Mouse (Mus musculus) CH12.LX (cell line): Measurements from ENCODE around the gene Ank2. TPM values are rescaled to one million over a fixed set of nuclear protein-coding genes. Genes with fewer than 3 reads are reported as not detected.

Experiments
- DNase-seq: peaks from one replicate; pipeline ENCODE4 v3.0.0-alpha.2; 2013; ENCODE audit errors: extremely low read depth
- H3K27ac ChIP-seq: 2 replicates; pipeline ENCODE4 v1.5.1; 2012; ENCODE audit warnings: low read depth, mild to moderate bottlenecking, control low read depth, moderate library complexity; ENCODE audit not compliant: insufficient read depth
- H3K27me3 ChIP-seq: replicated peaks from 2 replicates; pipeline ENCODE3; 2012; ENCODE audit warnings: inconsistent platforms
- H3K36me3 ChIP-seq, 2 experiments: replicated peaks in 1 of 2; 2 replicates each; pipeline versions ENCODE3 to v1.6.1; 2012; ENCODE audit warnings: inconsistent platforms in 1 of 2, low read length in 1 of 2, mild to moderate bottlenecking in 1 of 2, mixed read lengths in 1 of 2, moderate library complexity in 1 of 2; ENCODE audit not compliant: control insufficient read depth in 1 of 2, insufficient read depth in 1 of 2
- H3K4me1 ChIP-seq, 2 experiments: 2 replicates each; pipeline ENCODE4 v1.6.1; 2012; ENCODE audit warnings: inconsistent platforms in 1 of 2, moderate library complexity in 1 of 2; ENCODE audit not compliant: insufficient read depth in 2 of 2, control insufficient read depth in 1 of 2
- H3K4me2 ChIP-seq: 2 replicates; pipeline ENCODE4 v1.6.1; 2012; ENCODE audit warnings: low read depth, mild to moderate bottlenecking, control low read depth; ENCODE audit not compliant: poor library complexity, insufficient read depth, severe bottlenecking
- H3K4me3 ChIP-seq, 3 experiments: fragments of 150-350 bp in 1 of 3; sonication (generic) in 1 of 3; replicated peaks in 1 of 3; 2 replicates each; pipeline versions ENCODE3 to v1.5.1; 2011 to 2012; ENCODE audit warnings: low read depth in 2 of 3, low read length in 2 of 3, mild to moderate bottlenecking in 2 of 3, moderate library complexity in 2 of 3, control low read depth in 1 of 3, improper control_type of control experiment in 1 of 3, inconsistent platforms in 1 of 3, mixed read lengths in 1 of 3; ENCODE audit not compliant: poor library complexity in 1 of 3
- H3K79me2 ChIP-seq: replicated peaks from 2 replicates; pipeline ENCODE4 v1.6.1; 2012; ENCODE audit warnings: mild to moderate bottlenecking, moderate library complexity; ENCODE audit not compliant: control insufficient read depth, poor library complexity, insufficient read depth, severe bottlenecking; ENCODE audit errors: extremely low read depth
- H3K9ac ChIP-seq: 2 replicates; pipeline ENCODE4 v1.6.1; 2012; ENCODE audit warnings: low read depth, mild to moderate bottlenecking, control low read depth, moderate library complexity; ENCODE audit not compliant: insufficient read depth
- H3K9me3 ChIP-seq: replicated peaks from 2 replicates; pipeline ENCODE3; 2012; ENCODE audit warnings: low read length, inconsistent platforms, mixed read lengths
- CHD2 ChIP-seq: IDR thresholded peaks from 2 replicates; pipeline ENCODE4 v1.6.1; 2011; ENCODE audit warnings: low read length, improper control_type of control experiment
- CTCF ChIP-seq, 2 experiments: IDR thresholded peaks in 1 of 2; conservative IDR thresholded peaks in 1 of 2; 2 replicates each; pipeline ENCODE4 v1.5.1; 2011 to 2012; ENCODE audit warnings: low read depth in 2 of 2, low read length in 2 of 2, improper control_type of control experiment in 1 of 2, inconsistent platforms in 1 of 2, mild to moderate bottlenecking in 1 of 2, moderate library complexity in 1 of 2
- ELF1 ChIP-seq: IDR thresholded peaks from 2 replicates; pipeline ENCODE4 v1.6.1; 2014; ENCODE audit warnings: low read depth, mild to moderate bottlenecking, inconsistent platforms, low read length, improper control_type of control experiment
- EP300 ChIP-seq: IDR thresholded peaks from 2 replicates; pipeline ENCODE4 v1.6.1; 2011; ENCODE audit warnings: low read length, improper control_type of control experiment
- ETS1 ChIP-seq: conservative IDR thresholded peaks from 2 replicates; pipeline ENCODE4 v1.6.1; 2012; ENCODE audit warnings: low read depth, mild to moderate bottlenecking, inconsistent platforms, low read length, improper control_type of control experiment, moderate library complexity
- GABPA ChIP-seq: IDR thresholded peaks from 2 replicates; pipeline ENCODE4 v1.6.1; 2012; ENCODE audit warnings: low read depth, low read length, improper control_type of control experiment, inconsistent platforms; ENCODE audit not compliant: insufficient replicate concordance
- HCFC1 ChIP-seq: IDR thresholded peaks from 2 replicates; pipeline ENCODE4 v1.6.1; 2012; ENCODE audit warnings: low read depth, mild to moderate bottlenecking, inconsistent platforms, low read length, improper control_type of control experiment
- JUN ChIP-seq: IDR thresholded peaks from 2 replicates; pipeline ENCODE4 v1.6.1; 2011; ENCODE audit warnings: low read depth, mild to moderate bottlenecking, low read length, improper control_type of control experiment, moderate library complexity; ENCODE audit not compliant: insufficient read depth
- JUND ChIP-seq: conservative IDR thresholded peaks from 2 replicates; pipeline ENCODE4 v1.6.1; 2011; ENCODE audit warnings: low read depth, low read length, improper control_type of control experiment
- MAFK ChIP-seq: IDR thresholded peaks from 2 replicates; pipeline ENCODE4 v1.6.1; 2011; ENCODE audit warnings: low read length, improper control_type of control experiment; ENCODE audit not compliant: insufficient replicate concordance
- MAZ ChIP-seq: IDR thresholded peaks from 2 replicates; pipeline ENCODE4 v1.6.1; 2012; ENCODE audit warnings: low read depth, mild to moderate bottlenecking, inconsistent platforms, low read length, improper control_type of control experiment, moderate library complexity
- MXI1 ChIP-seq: IDR thresholded peaks from 2 replicates; pipeline ENCODE4 v1.6.1; 2011; ENCODE audit warnings: mild to moderate bottlenecking, low read depth, low read length, improper control_type of control experiment
- NRF1 ChIP-seq: IDR thresholded peaks from 2 replicates; pipeline ENCODE4 v1.6.1; 2014; ENCODE audit warnings: low read depth, mild to moderate bottlenecking, inconsistent platforms, low read length, improper control_type of control experiment, moderate library complexity
- POLR2A ChIP-seq: IDR thresholded peaks from 2 replicates; pipeline ENCODE4 v1.6.1; 2011; ENCODE audit warnings: low read depth, mild to moderate bottlenecking, improper control_type of control experiment, low read length
- TBP ChIP-seq: conservative IDR thresholded peaks from 2 replicates; pipeline ENCODE4 v1.6.1; 2011; ENCODE audit warnings: low read depth, low read length, improper control_type of control experiment
- TCF12 ChIP-seq: IDR thresholded peaks from 2 replicates; pipeline ENCODE4 v1.6.1; 2014; ENCODE audit warnings: low read depth, mild to moderate bottlenecking, inconsistent platforms, low read length, improper control_type of control experiment
- USF1 ChIP-seq: IDR thresholded peaks from 2 replicates; pipeline ENCODE4 v1.6.1; 2014; ENCODE audit warnings: low read depth, mild to moderate bottlenecking, inconsistent platforms, low read length, improper control_type of control experiment
- USF2 ChIP-seq: conservative IDR thresholded peaks from 2 replicates; pipeline ENCODE4 v1.6.1; 2011; ENCODE audit warnings: low read depth, low read length, improper control_type of control experiment
- ZMIZ1 ChIP-seq: IDR thresholded peaks from 2 replicates; pipeline ENCODE4 v1.6.1; 2012; ENCODE audit warnings: low read depth, mild to moderate bottlenecking, inconsistent platforms, low read length, improper control_type of control experiment
- ZNF384 ChIP-seq: IDR thresholded peaks from 2 replicates; pipeline ENCODE4 v1.6.1; 2012; ENCODE audit warnings: low read depth, low read length, improper control_type of control experiment, inconsistent platforms
- dilution Hi-C: fragments of 300-500 bp; cut with MboI; formaldehyde crosslinking; loops from 2 replicates; pipeline ENCODE4 v1.14.3; 2020; ENCODE audit warnings: low sequenced_read_pairs; ENCODE audit not compliant: extremely low pct_unique_long_range_greater_than_20kb, extremely low pct_ligation_motif_present
- in situ Hi-C: fragments of 300-500 bp; cut with MboI; formaldehyde crosslinking; loops from 3 replicates; pipeline ENCODE4 v1.14.3; 2019; ENCODE audit warnings: low sequenced_read_pairs, low pct_ligation_motif_present, low pct_unique_long_range_greater_than_20kb, mixed read lengths
- polyA plus RNA-seq: library from polyadenylated mRNA; unstranded; fragments of >175 nt; gene quantifications from 2 replicates; pipeline ENCODE4 v1.2.1, GENCODE M21; 2012; ENCODE audit warnings: low read depth; ENCODE audit not compliant: insufficient read length
- total RNA-seq, 2 experiments: library from RNA; depleted of rRNA; stranded (reverse); fragments of 300-350 nt in 1 of 2; fragments of >200 nt in 1 of 2; gene quantifications; 2 replicates each; pipeline ENCODE4 v1.2.3; 2012 to 2014

Gene Ank2
- total and polyA plus RNA-seq, 3 experiments, result 3.9 to 20.9 (median 12.2) TPM

DNA sequence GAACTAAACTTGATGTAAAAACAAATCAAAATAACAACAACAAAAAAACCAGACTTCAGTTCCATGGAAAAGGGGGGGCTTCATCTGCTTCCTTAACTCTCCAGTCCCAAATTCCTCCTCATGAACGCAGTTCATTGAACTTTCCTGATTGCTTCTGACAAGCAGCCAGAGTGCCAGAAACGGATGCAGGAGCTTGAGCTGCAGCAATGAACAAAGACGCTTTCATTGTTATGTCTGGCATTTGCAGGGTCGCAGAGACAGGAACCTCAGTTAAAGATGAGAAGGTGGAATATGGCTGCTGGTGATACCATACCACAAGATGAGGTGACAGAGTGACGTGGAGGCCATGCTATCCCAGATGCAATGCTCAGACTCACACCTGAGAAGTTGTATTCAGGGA is 248.2 kb downstream of the Ank2 start:
- Histone ChIP-seq H3K79me2 (no peaks in the 10 kb centered on the region), H3K27ac (no peak overlapping the region), H3K27me3 (no peaks in the 10 kb centered on the region)
- DNase-seq, result no peak
- no peak for TF ChIP-seq USF2
- no peak for TF ChIP-seq USF1
- no peak for TF ChIP-seq CTCF (conservative IDR thresholded peaks at IDR 0.05 in 1 of 2, IDR thresholded peaks at IDR 0.05 in 1 of 2; ENCODE audit: low read depth in 2 of 2, low read length in 2 of 2)
- no peak for TF ChIP-seq ETS1
- no peak for TF ChIP-seq JUND
- no peak for TF ChIP-seq MXI1
- no peak for TF ChIP-seq POLR2A
- TF ChIP-seq, all 38 proteins: peak for 0
- no peak overlapping the region for H3K9ac ChIP-seq
- H3K9me3 ChIP-seq, result no peaks in the 10 kb centered on the region
- peaks cover 3 to 11% of the 10 kb centered on the region in 2 experiments; a peak in 2 of 4 replicates for H3K4me1 ChIP-seq
- in situ Hi-C loops, result no loop called here
- dilution Hi-C loops, result no loop called here
- no peak overlapping the region for H3K4me2 ChIP-seq
- H3K36me3 ChIP-seq, result no peaks in the 10 kb centered on the region
- H3K4me3 ChIP-seq, result no peak overlapping the region

DNA sequence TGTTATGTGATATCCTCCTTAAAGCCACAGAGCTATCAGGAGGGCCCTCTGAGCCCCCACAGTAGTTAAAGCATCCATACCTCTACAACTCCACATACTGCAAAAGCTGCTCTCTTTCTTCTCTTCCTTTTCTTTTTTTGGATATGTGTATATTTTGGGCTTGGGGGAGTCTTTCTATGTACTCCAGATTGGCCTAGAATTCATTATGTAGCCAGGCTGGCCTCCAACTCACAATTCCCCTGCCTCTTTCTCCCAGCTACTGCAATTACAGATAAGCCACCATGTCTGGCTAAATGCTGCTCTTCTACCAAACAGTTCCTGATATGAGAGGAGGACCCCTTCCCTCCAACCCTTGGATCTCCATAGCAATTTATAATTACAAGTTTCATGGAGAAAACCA is 250.5 kb downstream of the Ank2 start:
- TF ChIP-seq MXI1, result no peak
- no peak for TF ChIP-seq HCFC1
- no peak for TF ChIP-seq USF1
- TF ChIP-seq ZMIZ1, result no peak
- no peak for TF ChIP-seq ZNF384
- no peak for TF ChIP-seq MAZ
- no peak for TF ChIP-seq CHD2
- TF ChIP-seq EP300, result no peak
- TF ChIP-seq ELF1, result no peak
- in situ Hi-C loops (no loop called here), dilution Hi-C loops (no loop called here)
- no peak overlapping the region for H3K9ac ChIP-seq
- no peak overlapping the region for H3K4me2 ChIP-seq
- DNase-seq, result no peak
- H3K9me3 ChIP-seq, result no peaks in the 10 kb centered on the region
- peaks cover 3 to 11% of the 10 kb centered on the region in 2 experiments; a peak in 2 of 4 replicates for H3K4me1 ChIP-seq
- no peak overlapping the region for H3K27ac ChIP-seq
- H3K36me3 ChIP-seq, result no peaks in the 10 kb centered on the region
- no peaks in the 10 kb centered on the region for H3K27me3 ChIP-seq
- no peak overlapping the region for H3K4me3 ChIP-seq
- H3K79me2 ChIP-seq, result no peaks in the 10 kb centered on the region

DNA sequence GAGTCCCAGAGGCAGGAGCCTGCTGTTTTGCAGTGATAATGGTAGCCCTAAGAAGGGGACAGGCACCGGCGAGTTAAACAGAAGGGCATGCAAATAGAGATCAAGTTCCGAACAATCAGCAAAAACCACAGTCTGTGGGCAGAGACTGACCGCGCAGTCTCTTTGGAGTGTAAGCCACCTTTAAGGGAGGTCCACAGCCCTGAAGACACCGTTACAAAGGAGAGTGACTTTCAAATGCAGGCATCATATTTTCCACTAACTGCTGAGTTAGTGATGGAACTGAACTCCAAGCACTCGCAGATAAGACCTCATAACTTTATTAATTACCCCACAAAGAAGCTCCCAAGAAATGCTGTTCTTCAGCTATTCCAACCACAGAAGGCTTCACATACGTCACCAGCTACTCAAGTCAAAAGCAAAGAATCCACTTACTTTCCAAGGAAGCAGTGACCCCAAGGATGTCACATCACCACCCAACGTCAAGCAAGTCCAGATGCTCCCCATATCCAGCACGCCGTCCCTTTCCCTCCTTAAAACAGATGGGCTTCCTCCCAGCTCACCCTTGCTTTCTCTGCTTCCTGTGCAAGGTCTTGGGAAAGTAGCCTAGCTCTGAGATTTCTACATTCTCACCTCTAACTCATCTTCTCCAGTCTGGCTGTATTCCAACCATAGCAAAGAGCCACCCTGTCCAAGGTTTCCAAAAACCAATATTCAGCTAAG is 252.0 kb downstream of the Ank2 start:
- Histone ChIP-seq H3K4me1 (peaks cover 3 to 11% of the 10 kb centered on the region in 2 experiments; a peak in 2 of 4 replicates), H3K79me2 (no peaks in the 10 kb centered on the region), H3K9me3 (no peaks in the 10 kb centered on the region), H3K27me3 (no peaks in the 10 kb centered on the region), H3K4me2 (peak overlapping the region; percentile 10), H3K4me3 (no peak overlapping the region), H3K9ac (no peak overlapping the region), H3K27ac (no peak overlapping the region), H3K36me3 (no peaks in the 10 kb centered on the region)
- dilution Hi-C loops (no loop called here), in situ Hi-C loops (no loop called here)
- peak; percentile 59; the same call in 1 of the 2 replicates for TF ChIP-seq NRF1
- TF ChIP-seq TBP, result no peak
- 0 out of 2 replicates have a peak, but pooled peaks have one; percentile 21 for TF ChIP-seq TCF12
- no peak for TF ChIP-seq GABPA
- peak; percentile 55; the same call in 1 of the 2 replicates for TF ChIP-seq JUND
- peak; percentile 66 for TF ChIP-seq MAFK
- TF ChIP-seq JUN, result peak; percentile 51
- TF ChIP-seq ELF1, result no peak
- peak; percentile 45 for DNase-seq
